Mouse (Mus musculus) heart, postnatal 0 days (tissue): ENCODE measurements at regions not wholly inside any gene's neighbourhood (a gene's known extent, or its start where the extent isn't known, plus 50 kb on each side); places are given as distances from the start of the nearest gene placed in this dataset.

Experiments
- ATAC-seq: fragments of 200-750 bp; cut with Nextera tagmentation; 2 replicates; pipeline ENCODE4 v1.8.0; 2017; ENCODE audit warnings: low read depth, moderate number of reproducible peaks, moderate library complexity; ENCODE audit not compliant: insufficient read depth
- DNase-seq: peaks from one replicate; pipeline ENCODE4 v3.0.0-alpha.2; 2016; ENCODE audit warnings: low spot score
- H3K27ac ChIP-seq: fragments of 300-500 bp; sonication (generic); 2 replicates; pipeline ENCODE4 v1.5.1; 2014; ENCODE audit warnings: low read depth, mild to moderate bottlenecking
- H3K27me3 ChIP-seq: fragments of 300-500 bp; sonication (generic); 2 replicates; pipeline ENCODE4 v1.6.1; 2014; ENCODE audit warnings: low read length, mixed read lengths; ENCODE audit not compliant: control insufficient read depth, insufficient read depth
- H3K36me3 ChIP-seq: fragments of 300-500 bp; sonication (generic); replicated peaks from 2 replicates; pipeline ENCODE4 v1.6.1; 2014; ENCODE audit warnings: low read length, mixed read lengths; ENCODE audit not compliant: control insufficient read depth, insufficient read depth
- H3K4me1 ChIP-seq: fragments of 300-500 bp; sonication (generic); 2 replicates; pipeline ENCODE4 v1.6.1; 2014; ENCODE audit warnings: antibody characterized with exemption; ENCODE audit not compliant: control insufficient read depth, insufficient read depth
- H3K4me2 ChIP-seq: fragments of 300-500 bp; sonication (generic); 2 replicates; pipeline ENCODE4 v1.6.1; 2014; ENCODE audit warnings: low read depth, mild to moderate bottlenecking, low read length, moderate library complexity
- H3K4me3 ChIP-seq: fragments of 300-500 bp; sonication (generic); 2 replicates; pipeline ENCODE4 v1.5.1; 2014; ENCODE audit warnings: low read depth, low read length
- H3K9ac ChIP-seq: fragments of 300-500 bp; sonication (generic); replicated peaks from 2 replicates; pipeline ENCODE4 v1.6.1; 2014; ENCODE audit warnings: low read depth, low read length, mixed read lengths
- H3K9me3 ChIP-seq: fragments of 300-500 bp; sonication (generic); replicated peaks from 2 replicates; pipeline ENCODE4 v1.6.1; 2016; ENCODE audit warnings: low read length; ENCODE audit not compliant: control insufficient read depth
- CTCF ChIP-seq: IDR thresholded peaks from 2 replicates; pipeline ENCODE4 v1.5.1; 2016; ENCODE audit warnings: antibody characterized with exemption, control low read depth, low read depth
- EP300 ChIP-seq: IDR thresholded peaks from 2 replicates; pipeline ENCODE4 v1.6.1; 2016; ENCODE audit warnings: antibody characterized with exemption, low read depth
- WGBS: fragments of 180-500 bp; shearing (Covaris S2); extraction: QIAGEN DNeasy Blood & Tissue Kit; methylation state at CpG from one replicate; pipeline ENCODE4 v1.1.7; 2014; 5-methylcytosine and 5-hydroxymethylcytosine counted together

DNA sequence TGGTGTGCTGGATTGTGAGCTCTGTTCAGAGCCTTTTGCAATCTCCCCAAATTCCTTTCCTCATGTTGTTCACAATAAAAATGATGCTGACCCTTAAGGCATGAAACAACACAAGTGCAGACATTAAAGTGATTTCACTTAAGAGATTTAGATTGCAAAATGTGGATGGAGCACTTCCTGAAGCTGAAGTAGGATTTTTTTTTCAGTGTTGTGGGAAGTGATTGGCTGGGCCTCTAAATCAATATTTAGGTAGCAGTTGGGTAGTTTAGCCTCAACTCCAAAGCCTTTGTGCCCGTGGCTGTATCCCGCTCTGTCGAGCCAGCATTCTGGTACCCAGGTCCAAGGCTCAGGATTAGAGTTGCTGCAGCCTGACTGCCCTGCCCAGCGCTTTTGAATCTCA lies 133.0 kb downstream of the Zfp706 start:
- Histone ChIP-seq H3K27me3 (no peaks in the 10 kb centered on the region), H3K4me2 (no peak overlapping the region), H3K27ac (peak overlapping the region; percentile 87), H3K9ac (no peak overlapping the region), H3K4me1 (peaks cover 47% of the 10 kb centered on the region), H3K4me3 (no peak overlapping the region), H3K36me3 (no peaks in the 10 kb centered on the region), H3K9me3 (no peaks in the 10 kb centered on the region)
- TF ChIP-seq CTCF (no peak), EP300 (no peak)
- no peak for ATAC-seq
- DNase-seq, result no peak
- 91% methylated on average over 4 of the region's 4 CpGs for WGBS

DNA sequence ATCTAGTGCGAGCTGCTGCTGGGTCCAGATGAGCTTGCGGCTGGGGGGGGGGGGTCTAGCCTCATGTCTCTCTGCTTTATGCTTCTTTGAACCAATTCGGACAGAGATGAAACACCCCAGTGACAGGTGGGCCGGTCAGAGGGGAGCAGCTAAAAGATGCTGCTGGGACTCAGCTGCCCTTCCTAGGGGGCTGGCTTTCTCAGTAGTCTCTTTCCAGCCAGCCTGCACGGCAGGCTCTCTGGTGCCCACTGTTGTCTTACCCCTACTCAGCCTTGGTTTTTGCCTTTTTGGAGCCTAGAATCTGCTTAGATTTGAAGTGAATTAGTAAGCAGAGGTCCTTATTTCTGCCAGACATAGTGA lies 133.7 kb downstream of the Zfp706 start:
- DNase-seq (no peak), ATAC-seq (peak; percentile 6)
- H3K9ac ChIP-seq, result 0 out of 2 replicates have a peak overlapping the region, but pooled peaks have one; percentile 16
- H3K4me3 ChIP-seq, result no peak overlapping the region
- no peaks in the 10 kb centered on the region for H3K27me3 ChIP-seq
- TF ChIP-seq CTCF (no peak), EP300 (no peak)
- H3K9me3 ChIP-seq, result no peaks in the 10 kb centered on the region
- H3K36me3 ChIP-seq, result no peaks in the 10 kb centered on the region
- peak overlapping the region; percentile 87 for H3K27ac ChIP-seq
- H3K4me2 ChIP-seq, result peak overlapping the region; percentile 43; the same call in 1 of the 2 replicates
- H3K4me1 ChIP-seq, result peaks cover 47% of the 10 kb centered on the region
- WGBS, result 44% methylated on average over 5 of the region's 5 CpGs

DNA sequence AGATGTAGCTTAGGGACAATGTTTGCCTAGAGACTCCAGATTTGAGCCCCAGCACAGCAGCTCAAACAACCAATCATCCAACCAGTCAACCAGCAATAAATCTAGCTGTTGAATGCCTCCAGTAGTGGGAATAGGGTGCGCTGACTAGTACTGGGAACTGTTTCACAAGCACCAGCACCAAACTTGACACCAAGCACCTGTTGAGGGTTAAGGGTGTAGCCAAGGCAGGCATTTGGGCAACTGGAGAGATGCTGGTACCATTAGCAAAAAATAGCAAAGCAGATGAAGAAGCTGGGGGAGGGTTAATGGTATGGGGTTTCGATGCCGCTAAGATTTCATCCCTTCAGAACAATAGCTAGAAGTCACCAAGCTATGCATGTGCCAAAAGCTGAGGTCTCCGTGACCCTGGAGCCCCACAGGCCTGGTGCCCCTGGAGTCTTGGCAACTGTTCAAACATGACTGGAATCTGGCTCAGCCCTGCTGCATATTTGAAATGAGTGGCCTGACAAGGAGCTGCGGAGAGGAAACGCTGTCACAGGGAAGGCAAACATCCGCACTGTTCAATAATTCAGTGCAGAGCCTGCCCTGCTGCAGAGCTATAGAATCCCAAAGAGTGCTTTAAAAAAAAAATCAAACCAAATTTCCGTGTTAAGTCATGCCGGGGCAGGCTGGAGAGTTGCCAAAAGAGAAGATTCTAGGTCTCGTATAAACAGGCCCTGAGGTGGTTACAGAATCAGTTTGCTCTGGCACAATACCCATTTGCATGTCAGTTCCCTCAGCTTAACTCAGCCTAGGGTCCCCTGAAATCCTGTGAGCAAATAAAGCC lies 134.3 kb downstream of the Zfp706 start:
- H3K9ac ChIP-seq, result 0 out of 2 replicates have a peak overlapping the region, but pooled peaks have one; percentile 16
- H3K27me3 ChIP-seq, result no peaks in the 10 kb centered on the region
- WGBS, result 8% methylated on average over 10 of the region's 10 CpGs
- H3K4me1 ChIP-seq, result peaks cover 42% of the 10 kb centered on the region
- TF ChIP-seq CTCF (no peak), EP300 (peak; percentile 85)
- H3K4me2 ChIP-seq, result peak overlapping the region; percentile 43
- peak; percentile 89 for ATAC-seq
- no peaks in the 10 kb centered on the region for H3K36me3 ChIP-seq
- peak; percentile 89 for DNase-seq
- peak overlapping the region; percentile 87 for H3K27ac ChIP-seq
- no peak overlapping the region for H3K4me3 ChIP-seq
- no peaks in the 10 kb centered on the region for H3K9me3 ChIP-seq

DNA sequence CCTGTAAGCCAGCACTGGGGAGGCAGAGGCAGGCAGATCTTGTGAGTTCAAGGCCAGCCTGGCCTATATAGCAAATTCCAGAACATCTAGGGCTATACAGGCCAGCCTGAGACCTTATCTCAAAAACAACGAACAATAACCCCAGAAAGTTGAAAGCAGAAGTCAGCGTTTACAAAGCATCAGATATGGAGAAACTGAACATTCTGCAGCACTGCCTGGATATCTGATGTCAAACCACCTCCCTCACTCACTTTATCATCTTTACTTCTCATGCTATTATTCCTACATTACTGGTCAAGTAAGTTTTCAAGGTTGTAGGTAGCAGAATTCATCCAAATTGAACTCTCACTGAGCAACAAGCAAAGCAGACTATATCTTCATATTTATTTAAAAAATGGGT lies 135.0 kb downstream of the Zfp706 start:
- Histone ChIP-seq H3K36me3 (no peaks in the 10 kb centered on the region), H3K27ac (no peak overlapping the region), H3K4me2 (no peak overlapping the region), H3K4me1 (peaks cover 38% of the 10 kb centered on the region), H3K4me3 (no peak overlapping the region), H3K9me3 (no peaks in the 10 kb centered on the region), H3K9ac (no peak overlapping the region), H3K27me3 (no peaks in the 10 kb centered on the region)
- TF ChIP-seq CTCF (no peak), EP300 (no peak)
- DNase-seq (no peak), ATAC-seq (no peak)
- WGBS, result 55% methylated on average over 2 of the region's 2 CpGs

DNA sequence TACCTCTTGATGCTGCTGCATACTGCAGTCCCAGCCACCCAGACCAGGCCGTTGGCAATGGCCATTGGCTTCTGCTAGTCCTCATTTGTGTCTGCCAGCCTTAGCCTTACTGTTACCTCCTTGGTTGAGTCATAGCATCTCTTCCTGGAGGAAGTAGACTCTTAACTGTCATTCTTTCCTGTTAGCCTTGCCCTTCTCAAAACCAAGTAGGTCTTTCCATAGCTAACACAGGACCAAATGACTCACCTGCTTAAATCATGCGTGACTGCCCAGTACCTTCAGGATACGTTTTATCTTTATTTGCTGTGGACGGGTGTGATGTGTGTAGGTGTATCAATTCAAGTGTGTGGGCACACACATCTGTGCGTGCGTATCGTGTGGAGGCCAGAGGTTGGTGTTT lies 136.9 kb downstream of the Zfp706 start:
- H3K4me3 ChIP-seq, result no peak overlapping the region
- H3K9ac ChIP-seq, result no peak overlapping the region
- 92% methylated on average over 7 of the region's 7 CpGs for WGBS
- no peak for DNase-seq
- H3K4me1 ChIP-seq, result peaks cover 30% of the 10 kb centered on the region
- H3K36me3 ChIP-seq, result no peaks in the 10 kb centered on the region
- H3K27me3 ChIP-seq, result no peaks in the 10 kb centered on the region
- no peaks in the 10 kb centered on the region for H3K9me3 ChIP-seq
- no peak overlapping the region for H3K4me2 ChIP-seq
- no peak for TF ChIP-seq EP300
- TF ChIP-seq CTCF, result no peak
- H3K27ac ChIP-seq, result no peak overlapping the region
- ATAC-seq, result no peak

DNA sequence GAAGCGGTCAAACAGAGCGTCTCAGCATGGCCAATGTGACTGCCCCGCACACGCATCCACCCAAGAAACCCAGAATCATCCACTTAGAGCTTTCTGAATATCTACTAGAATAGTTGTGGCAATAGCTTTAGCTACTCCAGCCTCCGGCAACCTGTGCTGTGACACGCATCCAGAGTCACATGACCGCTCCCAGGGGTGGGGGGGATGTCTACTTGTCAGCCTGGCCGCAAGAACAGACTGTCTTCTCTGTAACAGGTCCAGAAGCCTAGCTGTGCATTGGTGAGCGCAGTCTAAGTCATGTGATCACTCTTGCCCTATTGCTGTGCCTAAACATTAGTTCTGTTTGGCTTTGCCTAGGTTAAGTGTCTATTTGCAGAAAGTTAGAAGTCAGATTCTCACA lies 137.5 kb downstream of the Zfp706 start:
- no peak overlapping the region for H3K27ac ChIP-seq
- no peak for DNase-seq
- no peak overlapping the region for H3K4me3 ChIP-seq
- TF ChIP-seq CTCF (no peak), EP300 (no peak)
- H3K4me1 ChIP-seq, result peaks cover 24% of the 10 kb centered on the region
- ATAC-seq, result no peak
- WGBS, result 91% methylated on average over 9 of the region's 9 CpGs
- H3K4me2 ChIP-seq, result no peak overlapping the region
- no peak overlapping the region for H3K9ac ChIP-seq
- H3K27me3 ChIP-seq, result no peaks in the 10 kb centered on the region
- H3K9me3 ChIP-seq, result no peaks in the 10 kb centered on the region
- no peaks in the 10 kb centered on the region for H3K36me3 ChIP-seq
